Mouse (Mus musculus) CH12.LX (cell line): Measurements from ENCODE around the gene Cmya5. TPM values are rescaled to one million over a fixed set of nuclear protein-coding genes. Genes with fewer than 3 reads are reported as not detected.

ENCODE experiments used
- DNase-seq: peaks from one replicate; pipeline ENCODE4 v3.0.0-alpha.2; 2013; ENCODE audit errors: extremely low read depth
- H3K27ac ChIP-seq: 2 replicates; pipeline ENCODE4 v1.5.1; 2012; ENCODE audit warnings: low read depth, mild to moderate bottlenecking, control low read depth, moderate library complexity; ENCODE audit not compliant: insufficient read depth
- H3K27me3 ChIP-seq: replicated peaks from 2 replicates; pipeline ENCODE3; 2012; ENCODE audit warnings: inconsistent platforms
- H3K36me3 ChIP-seq, 2 experiments: replicated peaks in 1 of 2; 2 replicates each; pipeline versions ENCODE3 to v1.6.1; 2012; ENCODE audit warnings: inconsistent platforms in 1 of 2, low read length in 1 of 2, mild to moderate bottlenecking in 1 of 2, mixed read lengths in 1 of 2, moderate library complexity in 1 of 2; ENCODE audit not compliant: control insufficient read depth in 1 of 2, insufficient read depth in 1 of 2
- H3K4me1 ChIP-seq, 2 experiments: 2 replicates each; pipeline ENCODE4 v1.6.1; 2012; ENCODE audit warnings: inconsistent platforms in 1 of 2, moderate library complexity in 1 of 2; ENCODE audit not compliant: insufficient read depth in 2 of 2, control insufficient read depth in 1 of 2
- H3K4me2 ChIP-seq: 2 replicates; pipeline ENCODE4 v1.6.1; 2012; ENCODE audit warnings: low read depth, mild to moderate bottlenecking, control low read depth; ENCODE audit not compliant: poor library complexity, insufficient read depth, severe bottlenecking
- H3K4me3 ChIP-seq, 3 experiments: fragments of 150-350 bp in 1 of 3; sonication (generic) in 1 of 3; replicated peaks in 1 of 3; 2 replicates each; pipeline versions ENCODE3 to v1.5.1; 2011 to 2012; ENCODE audit warnings: low read depth in 2 of 3, low read length in 2 of 3, mild to moderate bottlenecking in 2 of 3, moderate library complexity in 2 of 3, control low read depth in 1 of 3, improper control_type of control experiment in 1 of 3, inconsistent platforms in 1 of 3, mixed read lengths in 1 of 3; ENCODE audit not compliant: poor library complexity in 1 of 3
- H3K79me2 ChIP-seq: replicated peaks from 2 replicates; pipeline ENCODE4 v1.6.1; 2012; ENCODE audit warnings: mild to moderate bottlenecking, moderate library complexity; ENCODE audit not compliant: control insufficient read depth, poor library complexity, insufficient read depth, severe bottlenecking; ENCODE audit errors: extremely low read depth
- H3K9ac ChIP-seq: 2 replicates; pipeline ENCODE4 v1.6.1; 2012; ENCODE audit warnings: low read depth, mild to moderate bottlenecking, control low read depth, moderate library complexity; ENCODE audit not compliant: insufficient read depth
- H3K9me3 ChIP-seq: replicated peaks from 2 replicates; pipeline ENCODE3; 2012; ENCODE audit warnings: low read length, inconsistent platforms, mixed read lengths
- CHD1 ChIP-seq: IDR thresholded peaks from 2 replicates; pipeline ENCODE4 v1.6.1; 2012; ENCODE audit warnings: low read depth, low read length, improper control_type of control experiment, inconsistent platforms
- CHD2 ChIP-seq: IDR thresholded peaks from 2 replicates; pipeline ENCODE4 v1.6.1; 2011; ENCODE audit warnings: low read length, improper control_type of control experiment
- ELF1 ChIP-seq: IDR thresholded peaks from 2 replicates; pipeline ENCODE4 v1.6.1; 2014; ENCODE audit warnings: low read depth, mild to moderate bottlenecking, inconsistent platforms, low read length, improper control_type of control experiment
- EP300 ChIP-seq: IDR thresholded peaks from 2 replicates; pipeline ENCODE4 v1.6.1; 2011; ENCODE audit warnings: low read length, improper control_type of control experiment
- GABPA ChIP-seq: IDR thresholded peaks from 2 replicates; pipeline ENCODE4 v1.6.1; 2012; ENCODE audit warnings: low read depth, low read length, improper control_type of control experiment, inconsistent platforms; ENCODE audit not compliant: insufficient replicate concordance
- HCFC1 ChIP-seq: IDR thresholded peaks from 2 replicates; pipeline ENCODE4 v1.6.1; 2012; ENCODE audit warnings: low read depth, mild to moderate bottlenecking, inconsistent platforms, low read length, improper control_type of control experiment
- IRF4 ChIP-seq: IDR thresholded peaks from 2 replicates; pipeline ENCODE4 v1.6.1; 2014; ENCODE audit warnings: low read depth, mild to moderate bottlenecking, inconsistent platforms, low read length, improper control_type of control experiment
- JUND ChIP-seq: conservative IDR thresholded peaks from 2 replicates; pipeline ENCODE4 v1.6.1; 2011; ENCODE audit warnings: low read depth, low read length, improper control_type of control experiment
- KAT2A ChIP-seq: IDR thresholded peaks from 2 replicates; pipeline ENCODE4 v1.6.1; 2012; ENCODE audit warnings: low read length, improper control_type of control experiment, inconsistent platforms; ENCODE audit not compliant: insufficient replicate concordance
- MAX ChIP-seq: IDR thresholded peaks from 2 replicates; pipeline ENCODE4 v1.6.1; 2011; ENCODE audit warnings: low read length, improper control_type of control experiment
- MAZ ChIP-seq: IDR thresholded peaks from 2 replicates; pipeline ENCODE4 v1.6.1; 2012; ENCODE audit warnings: low read depth, mild to moderate bottlenecking, inconsistent platforms, low read length, improper control_type of control experiment, moderate library complexity
- MXI1 ChIP-seq: IDR thresholded peaks from 2 replicates; pipeline ENCODE4 v1.6.1; 2011; ENCODE audit warnings: mild to moderate bottlenecking, low read depth, low read length, improper control_type of control experiment
- NELFE ChIP-seq: IDR thresholded peaks from 2 replicates; pipeline ENCODE4 v1.6.1; 2011; ENCODE audit warnings: low read depth, low read length, improper control_type of control experiment
- NRF1 ChIP-seq: IDR thresholded peaks from 2 replicates; pipeline ENCODE4 v1.6.1; 2014; ENCODE audit warnings: low read depth, mild to moderate bottlenecking, inconsistent platforms, low read length, improper control_type of control experiment, moderate library complexity
- PAX5 ChIP-seq: IDR thresholded peaks from 2 replicates; pipeline ENCODE4 v1.6.1; 2012; ENCODE audit warnings: low read length, inconsistent platforms, mixed read lengths
- POLR2A ChIP-seq: IDR thresholded peaks from 2 replicates; pipeline ENCODE4 v1.6.1; 2011; ENCODE audit warnings: low read depth, mild to moderate bottlenecking, improper control_type of control experiment, low read length
- POLR2AphosphoS2 ChIP-seq: IDR thresholded peaks from 2 replicates; pipeline ENCODE4 v1.6.1; 2011; ENCODE audit warnings: low read depth, low read length, improper control_type of control experiment
- RCOR1 ChIP-seq: conservative IDR thresholded peaks from 2 replicates; pipeline ENCODE4 v1.6.1; 2012; ENCODE audit warnings: low read depth, mild to moderate bottlenecking, inconsistent platforms, low read length, improper control_type of control experiment
- SIN3A ChIP-seq: IDR thresholded peaks from 2 replicates; pipeline ENCODE4 v1.6.1; 2012; ENCODE audit warnings: low read length, improper control_type of control experiment, inconsistent platforms
- TBP ChIP-seq: conservative IDR thresholded peaks from 2 replicates; pipeline ENCODE4 v1.6.1; 2011; ENCODE audit warnings: low read depth, low read length, improper control_type of control experiment
- TCF12 ChIP-seq: IDR thresholded peaks from 2 replicates; pipeline ENCODE4 v1.6.1; 2014; ENCODE audit warnings: low read depth, mild to moderate bottlenecking, inconsistent platforms, low read length, improper control_type of control experiment
- USF1 ChIP-seq: IDR thresholded peaks from 2 replicates; pipeline ENCODE4 v1.6.1; 2014; ENCODE audit warnings: low read depth, mild to moderate bottlenecking, inconsistent platforms, low read length, improper control_type of control experiment
- ZKSCAN1 ChIP-seq: IDR thresholded peaks from 2 replicates; pipeline ENCODE4 v1.6.1; 2012; ENCODE audit warnings: low read depth, inconsistent platforms, low read length, improper control_type of control experiment, borderline replicate concordance
- ZMIZ1 ChIP-seq: IDR thresholded peaks from 2 replicates; pipeline ENCODE4 v1.6.1; 2012; ENCODE audit warnings: low read depth, mild to moderate bottlenecking, inconsistent platforms, low read length, improper control_type of control experiment
- ZNF384 ChIP-seq: IDR thresholded peaks from 2 replicates; pipeline ENCODE4 v1.6.1; 2012; ENCODE audit warnings: low read depth, low read length, improper control_type of control experiment, inconsistent platforms
- dilution Hi-C: fragments of 300-500 bp; cut with MboI; formaldehyde crosslinking; loops from 2 replicates; pipeline ENCODE4 v1.14.3; 2020; ENCODE audit warnings: low sequenced_read_pairs; ENCODE audit not compliant: extremely low pct_unique_long_range_greater_than_20kb, extremely low pct_ligation_motif_present
- in situ Hi-C: fragments of 300-500 bp; cut with MboI; formaldehyde crosslinking; loops from 3 replicates; pipeline ENCODE4 v1.14.3; 2019; ENCODE audit warnings: low sequenced_read_pairs, low pct_ligation_motif_present, low pct_unique_long_range_greater_than_20kb, mixed read lengths
- polyA plus RNA-seq: library from polyadenylated mRNA; unstranded; fragments of >175 nt; gene quantifications from 2 replicates; pipeline ENCODE4 v1.2.1, GENCODE M21; 2012; ENCODE audit warnings: low read depth; ENCODE audit not compliant: insufficient read length
- total RNA-seq, 2 experiments: library from RNA; depleted of rRNA; stranded (reverse); fragments of 300-350 nt in 1 of 2; fragments of >200 nt in 1 of 2; gene quantifications; 2 replicates each; pipeline ENCODE4 v1.2.3; 2012 to 2014

Cmya5 gene
- total and polyA plus RNA-seq, 3 experiments, result 0.19 to 0.59 (median 0.34) TPM

GRCm38 (mm10) chr13:93007078-93007477 lies 137.4 kb downstream of the Cmya5 start:
- H3K27me3 ChIP-seq, result no peaks in the 10 kb centered on the region
- TF ChIP-seq EP300 (no peak), ZNF384 (no peak), ELF1 (0 out of 2 replicates have a peak, but pooled peaks have one; percentile 26), ZMIZ1 (no peak)
- TF ChIP-seq, all 38 proteins: peak for 1
- H3K36me3 ChIP-seq, result no peaks in the 10 kb centered on the region
- no peak overlapping the region for H3K9ac ChIP-seq
- no peaks in the 10 kb centered on the region for H3K79me2 ChIP-seq
- no peak overlapping the region for H3K4me2 ChIP-seq
- peak; percentile 6 for DNase-seq
- no peak overlapping the region for H3K27ac ChIP-seq
- H3K9me3 ChIP-seq, result no peaks in the 10 kb centered on the region
- peaks cover 4 to 5% of the 10 kb centered on the region in 2 experiments; a peak in 3 of 4 replicates for H3K4me1 ChIP-seq
- in situ Hi-C loops (loop anchor here (25.0 kb wide), 2 partner anchors 230 to 705 kb away; no protein-coding TSS in a partner anchor), dilution Hi-C loops (no loop called here)
- H3K4me3 ChIP-seq, result no peak overlapping the region

GRCm38 (mm10) chr13:93006347-93006746 lies 138.2 kb downstream of the Cmya5 start:
- dilution Hi-C loops (no loop called here), in situ Hi-C loops (loop anchor here (25.0 kb wide), 2 partner anchors 231 to 706 kb away; no protein-coding TSS in a partner anchor)
- Histone ChIP-seq H3K79me2 (no peaks in the 10 kb centered on the region), H3K9me3 (no peaks in the 10 kb centered on the region), H3K4me1 (peaks cover 2 to 4% of the 10 kb centered on the region in 2 experiments; a peak in 3 of 4 replicates), H3K27me3 (no peaks in the 10 kb centered on the region), H3K9ac (no peak overlapping the region), H3K36me3 (no peaks in the 10 kb centered on the region), H3K4me2 (no peak overlapping the region), H3K4me3 (no peak overlapping the region), H3K27ac (no peak overlapping the region)
- no peak for DNase-seq
- TF ChIP-seq MAX, result no peak
- no peak for TF ChIP-seq JUND
- no peak for TF ChIP-seq CHD2
- TF ChIP-seq SIN3A, result no peak
- TF ChIP-seq TCF12, result no peak
- no peak for TF ChIP-seq ZKSCAN1
- no peak for TF ChIP-seq HCFC1
- no peak for TF ChIP-seq POLR2A
- TF ChIP-seq RCOR1, result no peak
- no peak for TF ChIP-seq POLR2AphosphoS2

- H3K4me3 ChIP-seq, result no peak overlapping the region
- H3K36me3 ChIP-seq, result no peaks in the 10 kb centered on the region
- H3K4me1 ChIP-seq, result peaks cover 2 to 4% of the 10 kb centered on the region in 2 experiments; a peak in 2 of 4 replicates
- H3K27ac ChIP-seq, result no peak overlapping the region
- H3K79me2 ChIP-seq, result no peaks in the 10 kb centered on the region
- no peaks in the 10 kb centered on the region for H3K27me3 ChIP-seq
- in situ Hi-C loops, result loop anchor here (25.0 kb wide), 2 partner anchors 233 to 708 kb away; no protein-coding TSS in a partner anchor
- no peak overlapping the region for H3K4me2 ChIP-seq
- no peaks in the 10 kb centered on the region for H3K9me3 ChIP-seq
- DNase-seq, result no peak
- TF ChIP-seq ZKSCAN1 (no peak), CHD1 (no peak), GABPA (no peak), TBP (no peak), IRF4 (no peak), NRF1 (no peak), HCFC1 (no peak), USF1 (no peak), CHD2 (no peak), TCF12 (no peak), ELF1 (no peak), MAZ (no peak), RCOR1 (no peak), PAX5 (no peak), SIN3A (no peak), KAT2A (no peak), NELFE (no peak), ZNF384 (no peak), ZMIZ1 (no peak), MXI1 (no peak)
- TF ChIP-seq, all 38 proteins: peak for 0
- no peak overlapping the region for H3K9ac ChIP-seq
- dilution Hi-C loops, result no loop called here
Observed at GRCm38 (mm10) chr13:93004003-93004402, 140.5 kb downstream of the Cmya5 start.
